8 mouse cellular contexts compared by ENCODE assay signal in the genomic region with DNA sequence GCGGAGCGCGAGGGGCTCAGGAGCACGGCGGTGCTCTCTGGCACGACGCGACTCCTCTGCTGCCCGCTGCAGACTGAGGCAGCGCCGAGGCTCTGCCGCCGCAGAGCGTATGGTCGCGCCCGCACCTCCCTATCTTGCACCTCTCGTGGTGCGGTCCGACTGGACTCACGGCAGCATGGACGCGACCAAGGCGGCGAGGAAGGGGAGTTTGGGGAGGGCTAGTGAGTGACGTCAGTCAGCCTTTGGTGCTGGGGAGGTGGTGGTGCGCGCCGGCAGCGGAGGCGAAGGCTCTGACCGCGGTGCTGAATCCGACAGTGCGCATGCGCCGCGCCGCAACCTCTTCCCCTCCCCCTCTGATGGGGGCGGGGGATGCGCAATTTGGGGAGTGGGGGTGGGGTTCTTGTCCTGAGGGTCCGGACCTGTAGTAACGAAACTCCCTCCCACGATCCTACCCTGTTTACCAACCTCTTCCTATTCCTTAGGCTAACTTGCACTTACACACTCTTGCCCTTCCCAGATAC. TPM values are rescaled to one million over a fixed set of nuclear protein-coding genes. Genes with fewer than 3 reads are reported as not detected.
DNase-seq lines count a peak whose midpoint lies in the region; ATAC-seq and TF ChIP-seq lines count a peak whose summit lies in the region.

A gene (minus strand): TSS at position 161 of the 521 bp plus-strand sequence.

- in situ Hi-C loops in Patski (cut with MboI; ENCODE audit: low pct_unique_long_range_greater_than_20kb), result no loop called here

- peak within 1 kb of the TSS; percentile 63 for H3K4me3 ChIP-seq in hindbrain, embryonic 16.5 days (ENCODE audit: low read length)

- ATAC-seq in Patski, result peak; percentile 79
- ATAC-seq in hindbrain, embryonic 16.5 days, result peak; percentile 97

- H3K27me3 ChIP-seq in Patski, result peaks cover 11% of the 10 kb centered on the region
- H3K27me3 ChIP-seq in hindbrain, embryonic 16.5 days (replicated peaks; ENCODE audit: control insufficient read depth, insufficient read depth, low read length), result no peaks in the 10 kb centered on the region

- 12% methylated on average over 17 of the region's 44 CpGs for WGBS in hindbrain, embryonic 16.5 days

- H3K9me3 ChIP-seq in hindbrain, embryonic 16.5 days (ENCODE audit: control insufficient read depth, low read length), result no peaks in the 10 kb centered on the region; the same call in 1 of the 2 replicates

- H3K9ac ChIP-seq in hindbrain, embryonic 16.5 days (ENCODE audit: low read depth, low read length), result peak within 1 kb of the TSS; percentile 77

- H3K4me1 ChIP-seq in hindbrain, embryonic 16.5 days (ENCODE audit: control insufficient read depth, insufficient read depth, low read depth, low read length), result no peaks in the 10 kb centered on the region

- POLR2A ChIA-PET in Patski (lab: Charles Lee), result no interaction called here

- DNase-seq in Patski (ENCODE audit: low read depth, low spot score), result peak; percentile 55
- peak; percentile 89 to 90 for DNase-seq in cerebellum, postnatal 14 days
- peak; percentile 53 for DNase-seq in gastrocnemius, adult 18-20 months (ENCODE audit: low spot score)
- peak; percentile 80 for DNase-seq in left cerebral cortex, adult 11 months (ENCODE audit: low spot score)
- DNase-seq in lung, postnatal 36 days, result peak; percentile 83
- DNase-seq in retina, embryonic 14.5 days (ENCODE audit: low spot score), result peak; percentile 77
- peak; percentile 61 to 76 for DNase-seq in thymus, postnatal 36 days

- H3K4me2 ChIP-seq in hindbrain, embryonic 16.5 days (ENCODE audit: low read length), result peak within 1 kb of the TSS; percentile 51

- CTCF ChIA-PET in Patski (lab: Charles Lee), result no interaction called here

- TF ChIP-seq CTCF in Patski (IDR thresholded peaks at IDR 0.05), result no peak

- H3K36me3 ChIP-seq in hindbrain, embryonic 16.5 days (ENCODE audit: control insufficient read depth, insufficient read depth, low read length), result no peaks in the 10 kb centered on the region

- H3K27ac ChIP-seq in hindbrain, embryonic 16.5 days (ENCODE audit: low read depth, low read length), result peak within 1 kb of the TSS; percentile 84

RNA-seq across cellular contexts. Expression of the gene that starts here (rescaled TPM):
- polyA plus RNA-seq in Patski (2021), result 9.4 TPM
- total RNA-seq in gastrocnemius, adult 18-20 months (2021), result under 1 TPM; 0.07 TPM
- polyA plus RNA-seq in hindbrain, embryonic 16.5 days (2015; fragmentation: Nextera tagmentation; extraction: Ambion mirVana), result 76.9 and 100 TPM in 2 replicates

Comparison
In these comparisons a context has a peak if more than half of its experiments do, and no peak if none do; other contexts are left out.
1. Peak in every context shown above with its lines: DNase-seq, ATAC-seq, H3K4me3 ChIP-seq and H3K27ac ChIP-seq.
2. Peak in DNase-seq in gastrocnemius, adult 18-20 months; RNA of the gene not detected or under 1 TPM.